Mouse (Mus musculus): ENCODE measurements at regions not wholly inside any gene's neighbourhood (a gene's known extent, or its start where the extent isn't known, plus 50 kb on each side); places are given as distances from the start of the nearest gene placed in this dataset.

- no peak overlapping the region for H3ac ChIP-seq (ENCODE audit: control insufficient read depth, insufficient read length, low read depth)
- H3K27me3 ChIP-seq (ENCODE audit: control insufficient read depth, insufficient read depth, insufficient read length), result no peaks in the 10 kb centered on the region
- no peak overlapping the region for H3K4me3 ChIP-seq (ENCODE audit: insufficient read depth, poor library complexity, severe bottlenecking)
- no peaks in the 10 kb centered on the region for H3K79me3 ChIP-seq (ENCODE audit: low read depth)
- TF ChIP-seq MYOG (IDR thresholded peaks at IDR 0.05; ENCODE audit: control insufficient read depth, extremely low read depth, insufficient read length) (no peak), CEBPB (IDR thresholded peaks at IDR 0.05; ENCODE audit: low read depth) (no peak), FOSL1 (IDR thresholded peaks at IDR 0.05; ENCODE audit: insufficient read depth, low read length, poor library complexity, severe bottlenecking) (no peak), MYOD1 (IDR thresholded peaks at IDR 0.05; ENCODE audit: control insufficient read depth, insufficient read length, low read depth) (no peak), USF1 (IDR thresholded peaks at IDR 0.05; ENCODE audit: low read depth) (no peak), MAX (IDR thresholded peaks at IDR 0.05) (no peak), CTCF (IDR thresholded peaks at IDR 0.05; ENCODE audit: control insufficient read depth, insufficient read depth, insufficient read length) (no peak)
- no peaks in the 10 kb centered on the region for H3K36me3 ChIP-seq (ENCODE audit: control insufficient read depth, insufficient read depth)
- H3K79me2 ChIP-seq (ENCODE audit: control insufficient read depth, insufficient read depth), result no peaks in the 10 kb centered on the region
These were observed 603.0 kb upstream of the Sox11 start for GRCm38 (mm10) chr12:27945411-27945810.

- Histone ChIP-seq H3ac (ENCODE audit: control insufficient read depth, insufficient read length, low read depth) (no peak overlapping the region), H3K36me3 (ENCODE audit: control insufficient read depth, insufficient read depth) (no peaks in the 10 kb centered on the region), H3K4me3 (ENCODE audit: insufficient read depth, poor library complexity, severe bottlenecking) (no peak overlapping the region), H3K79me3 (ENCODE audit: low read depth) (no peaks in the 10 kb centered on the region), H3K79me2 (ENCODE audit: control insufficient read depth, insufficient read depth) (no peaks in the 10 kb centered on the region), H3K27me3 (ENCODE audit: control insufficient read depth, insufficient read depth, insufficient read length) (no peaks in the 10 kb centered on the region)
- TF ChIP-seq MYOG (IDR thresholded peaks at IDR 0.05; ENCODE audit: control insufficient read depth, extremely low read depth, insufficient read length) (no peak), MYOD1 (IDR thresholded peaks at IDR 0.05; ENCODE audit: control insufficient read depth, insufficient read length, low read depth) (no peak), MAX (IDR thresholded peaks at IDR 0.05) (no peak), CTCF (IDR thresholded peaks at IDR 0.05; ENCODE audit: control insufficient read depth, insufficient read depth, insufficient read length) (no peak), FOSL1 (IDR thresholded peaks at IDR 0.05; ENCODE audit: insufficient read depth, low read length, poor library complexity, severe bottlenecking) (no peak), USF1 (IDR thresholded peaks at IDR 0.05; ENCODE audit: low read depth) (no peak), CEBPB (IDR thresholded peaks at IDR 0.05; ENCODE audit: low read depth) (no peak)
These were observed 598.7 kb upstream of the Sox11 start for GRCm38 (mm10) chr12:27941053-27941452.

GRCm38 (mm10) chr12:27932382-27933140 lies 590.2 kb upstream of the Sox11 start:
- TF ChIP-seq MYOG (IDR thresholded peaks at IDR 0.05; ENCODE audit: control insufficient read depth, extremely low read depth, insufficient read length), result no peak
- TF ChIP-seq USF1 (IDR thresholded peaks at IDR 0.05; ENCODE audit: low read depth), result no peak
- no peak for TF ChIP-seq CTCF (IDR thresholded peaks at IDR 0.05; ENCODE audit: control insufficient read depth, insufficient read depth, insufficient read length)
- no peak for TF ChIP-seq FOSL1 (IDR thresholded peaks at IDR 0.05; ENCODE audit: insufficient read depth, low read length, poor library complexity, severe bottlenecking)
- no peak for TF ChIP-seq MYOD1 (IDR thresholded peaks at IDR 0.05; ENCODE audit: control insufficient read depth, insufficient read length, low read depth)
- TF ChIP-seq MAX (IDR thresholded peaks at IDR 0.05), result no peak
- TF ChIP-seq CEBPB (IDR thresholded peaks at IDR 0.05; ENCODE audit: low read depth), result no peak
- Histone ChIP-seq H3K4me3 (ENCODE audit: insufficient read depth, poor library complexity, severe bottlenecking) (no peak overlapping the region), H3ac (ENCODE audit: control insufficient read depth, insufficient read length, low read depth) (no peak overlapping the region), H3K27me3 (ENCODE audit: control insufficient read depth, insufficient read depth, insufficient read length) (no peaks in the 10 kb centered on the region), H3K79me2 (ENCODE audit: control insufficient read depth, insufficient read depth) (no peaks in the 10 kb centered on the region), H3K79me3 (ENCODE audit: low read depth) (no peaks in the 10 kb centered on the region), H3K36me3 (ENCODE audit: control insufficient read depth, insufficient read depth) (no peaks in the 10 kb centered on the region)

- H3ac ChIP-seq (ENCODE audit: control insufficient read depth, insufficient read length, low read depth), result no peak overlapping the region
- no peaks in the 10 kb centered on the region for H3K79me3 ChIP-seq (ENCODE audit: low read depth)
- no peaks in the 10 kb centered on the region for H3K27me3 ChIP-seq (ENCODE audit: control insufficient read depth, insufficient read depth, insufficient read length)
- H3K36me3 ChIP-seq (ENCODE audit: control insufficient read depth, insufficient read depth), result no peaks in the 10 kb centered on the region
- TF ChIP-seq MYOG (IDR thresholded peaks at IDR 0.05; ENCODE audit: control insufficient read depth, extremely low read depth, insufficient read length) (no peak), USF1 (IDR thresholded peaks at IDR 0.05; ENCODE audit: low read depth) (no peak), CEBPB (IDR thresholded peaks at IDR 0.05; ENCODE audit: low read depth) (no peak), MYOD1 (IDR thresholded peaks at IDR 0.05; ENCODE audit: control insufficient read depth, insufficient read length, low read depth) (no peak), CTCF (IDR thresholded peaks at IDR 0.05; ENCODE audit: control insufficient read depth, insufficient read depth, insufficient read length) (no peak), MAX (IDR thresholded peaks at IDR 0.05) (no peak), FOSL1 (IDR thresholded peaks at IDR 0.05; ENCODE audit: insufficient read depth, low read length, poor library complexity, severe bottlenecking) (no peak)
- H3K79me2 ChIP-seq (ENCODE audit: control insufficient read depth, insufficient read depth), result no peaks in the 10 kb centered on the region
- H3K4me3 ChIP-seq (ENCODE audit: insufficient read depth, poor library complexity, severe bottlenecking), result no peak overlapping the region
These were observed 586.1 kb upstream of the Sox11 start for GRCm38 (mm10) chr12:27928366-27928963.

- H3K4me3 ChIP-seq (ENCODE audit: insufficient read depth, poor library complexity, severe bottlenecking), result no peak overlapping the region
- TF ChIP-seq USF1 (IDR thresholded peaks at IDR 0.05; ENCODE audit: low read depth) (no peak), MYOG (IDR thresholded peaks at IDR 0.05; ENCODE audit: control insufficient read depth, extremely low read depth, insufficient read length) (no peak), FOSL1 (IDR thresholded peaks at IDR 0.05; ENCODE audit: insufficient read depth, low read length, poor library complexity, severe bottlenecking) (no peak), CEBPB (IDR thresholded peaks at IDR 0.05; ENCODE audit: low read depth) (no peak), CTCF (IDR thresholded peaks at IDR 0.05; ENCODE audit: control insufficient read depth, insufficient read depth, insufficient read length) (no peak), MYOD1 (IDR thresholded peaks at IDR 0.05; ENCODE audit: control insufficient read depth, insufficient read length, low read depth) (no peak), MAX (IDR thresholded peaks at IDR 0.05) (no peak)
These were observed 584.4 kb upstream of the Sox11 start for GRCm38 (mm10) chr12:27926730-27927129.

More at GRCm38 (mm10) chr12:27926730-27927129, 584.4 kb upstream of the Sox11 start:
- Histone ChIP-seq H3K27me3 (ENCODE audit: control insufficient read depth, insufficient read depth, insufficient read length) (no peaks in the 10 kb centered on the region), H3ac (ENCODE audit: control insufficient read depth, insufficient read length, low read depth) (no peak overlapping the region), H3K79me2 (ENCODE audit: control insufficient read depth, insufficient read depth) (no peaks in the 10 kb centered on the region), H3K79me3 (ENCODE audit: low read depth) (no peaks in the 10 kb centered on the region), H3K36me3 (ENCODE audit: control insufficient read depth, insufficient read depth) (no peaks in the 10 kb centered on the region)
